Comparison of ENCODE assay signal across 9 mouse cellular contexts in genomic region chr10:83151896-83152685, GRCm38 (mm10).
A peak's percentile ranks its signal among the peaks of the same experiment; 100 is the strongest.
DNase-seq lines count a peak whose midpoint lies in the region; ATAC-seq lines count a peak whose summit lies in the region.
"Had no signal": no experiment of that assay in that cellular context is flagged by ENCODE, and none has a peak within 500 bp of the region (broad histone marks: within the 10 kb centered on the region; RNA-seq: fewer than 3 reads in every experiment).

No protein-coding gene starts in this region.

- 37% methylated on average over 16 of the region's 16 CpGs for WGBS in heart, embryonic 16.5 days
- WGBS in forebrain, embryonic 15.5 days: 72% methylated on average over 16 of the region's 16 CpGs
- WGBS in midbrain, embryonic 10.5 days: 79% methylated on average over 16 of the region's 16 CpGs

- intact Hi-C loops in heart, postnatal 36 days (cut with DNase I): no loop called here

- H3K27me3 ChIP-seq in heart, embryonic 16.5 days (ENCODE audit: control insufficient read depth, insufficient read depth, low read length): no peaks in the 10 kb centered on the region
- no peaks in the 10 kb centered on the region for H3K27me3 ChIP-seq in forebrain, embryonic 15.5 days
- H3K27me3 ChIP-seq in midbrain, embryonic 10.5 days (ENCODE audit: low read depth, poor library complexity, severe bottlenecking): no peaks in the 10 kb centered on the region

- no peak overlapping the region for H3K27ac ChIP-seq in heart, embryonic 16.5 days (ENCODE audit: low read length)
- H3K27ac ChIP-seq in forebrain, embryonic 15.5 days (replicated peaks): no peak overlapping the region
- no peak overlapping the region for H3K27ac ChIP-seq in midbrain, embryonic 10.5 days (replicated peaks)

- no peaks in the 10 kb centered on the region; the same call in 1 of the 2 replicates for H3K9me3 ChIP-seq in heart, embryonic 16.5 days (replicated peaks; ENCODE audit: control insufficient read depth, low read length)
- no peaks in the 10 kb centered on the region for H3K9me3 ChIP-seq in forebrain, embryonic 15.5 days
- no peaks in the 10 kb centered on the region for H3K9me3 ChIP-seq in midbrain, embryonic 10.5 days (replicated peaks)

- H3K4me3 ChIP-seq in heart, embryonic 16.5 days (ENCODE audit: low read length): no peak overlapping the region
- no peak overlapping the region for H3K4me3 ChIP-seq in forebrain, embryonic 15.5 days
- H3K4me3 ChIP-seq in midbrain, embryonic 10.5 days: no peak overlapping the region

- no peaks in the 10 kb centered on the region for H3K36me3 ChIP-seq in heart, embryonic 16.5 days (ENCODE audit: control insufficient read depth, insufficient read depth)
- no peaks in the 10 kb centered on the region for H3K36me3 ChIP-seq in forebrain, embryonic 15.5 days
- H3K36me3 ChIP-seq in midbrain, embryonic 10.5 days: no peaks in the 10 kb centered on the region

- peaks cover 34% of the 10 kb centered on the region for H3K4me1 ChIP-seq in heart, embryonic 16.5 days (ENCODE audit: control insufficient read depth, insufficient read depth, low read length)
- H3K4me1 ChIP-seq in forebrain, embryonic 15.5 days: peaks cover 26% of the 10 kb centered on the region
- H3K4me1 ChIP-seq in midbrain, embryonic 10.5 days: peaks cover 12% of the 10 kb centered on the region

- DNase-seq in heart, postnatal 4 days: no peak
- peak; percentile 22 for DNase-seq in urinary bladder, postnatal 14 days (ENCODE audit: low spot score)
- no peak for DNase-seq in urinary bladder, adult 18-20 months (ENCODE audit: low spot score in 2 of 2)
- DNase-seq in kidney, postnatal 36 days: peak; percentile 31 to 43
- DNase-seq in heart, postnatal 36 days: no peak
- no peak for DNase-seq in midbrain, embryonic 10.5 days (ENCODE audit: low spot score)

- 0 out of 2 replicates have a peak overlapping the region, but pooled peaks have one; percentile 7 for H3K4me2 ChIP-seq in heart, embryonic 16.5 days (ENCODE audit: low read depth, low read length)
- no peak overlapping the region for H3K4me2 ChIP-seq in forebrain, embryonic 15.5 days (replicated peaks)

- ATAC-seq in heart, embryonic 16.5 days (replicated peaks; ENCODE audit: extremely low read depth, insufficient read depth, low FRiP score): no peak
- no peak for ATAC-seq in forebrain, embryonic 15.5 days (replicated peaks)
- ATAC-seq: intestine, postnatal 0 days had no signal

- peak overlapping the region; percentile 34; the same call in 1 of the 2 replicates for H3K9ac ChIP-seq in heart, embryonic 16.5 days (ENCODE audit: low read length)
- no peak overlapping the region for H3K9ac ChIP-seq in forebrain, embryonic 15.5 days (replicated peaks)

Comparison
In these comparisons a context has a peak if more than half of its experiments do, and no peak if none do; other contexts are left out.
1. DNase-seq: peak in urinary bladder, postnatal 14 days (single experiment) and kidney, postnatal 36 days (2 of 2); none in heart, postnatal 4 days (single experiment), urinary bladder, adult 18-20 months (0 of 2), heart, postnatal 36 days (0 of 2) and midbrain, embryonic 10.5 days (single experiment).